Mouse (Mus musculus): ENCODE results near the gene Garnl3.
A peak's percentile ranks its signal among the peaks of the same experiment; 100 is the strongest.
"Not testable (repeated sequence)": the region's sequence is repeated elsewhere in the genome, so short reads cannot be mapped to it uniquely, and the experiment has no call there.

Garnl3 gene

DNA sequence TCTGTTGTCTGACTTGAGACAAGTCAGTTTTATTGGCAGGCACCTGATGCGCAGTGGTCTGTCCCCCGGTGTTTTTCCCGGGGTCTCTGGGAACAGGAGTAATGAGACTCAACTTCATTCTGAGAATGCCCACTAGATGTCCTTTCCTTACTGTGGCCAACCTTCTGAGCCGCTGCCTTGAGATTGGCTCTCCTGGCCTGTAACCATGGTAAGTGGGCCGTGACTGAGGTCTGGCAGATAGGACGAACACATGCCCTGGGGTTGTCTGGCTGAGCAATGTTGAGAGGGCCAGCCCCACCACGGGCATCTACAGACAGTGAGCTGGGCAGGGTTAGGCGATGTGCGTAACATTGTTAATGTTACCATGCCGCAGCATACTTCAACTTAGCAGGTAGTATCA lies 106.9 kb downstream of the Garnl3 start:
- no peak for DNase-seq (ENCODE audit: low spot score in 2 of 2)

GRCm38 (mm10) chr2:33022846-33023245 lies 108.6 kb downstream of the Garnl3 start:
- DNase-seq (ENCODE audit: low spot score in 2 of 2) = no peak

DNA sequence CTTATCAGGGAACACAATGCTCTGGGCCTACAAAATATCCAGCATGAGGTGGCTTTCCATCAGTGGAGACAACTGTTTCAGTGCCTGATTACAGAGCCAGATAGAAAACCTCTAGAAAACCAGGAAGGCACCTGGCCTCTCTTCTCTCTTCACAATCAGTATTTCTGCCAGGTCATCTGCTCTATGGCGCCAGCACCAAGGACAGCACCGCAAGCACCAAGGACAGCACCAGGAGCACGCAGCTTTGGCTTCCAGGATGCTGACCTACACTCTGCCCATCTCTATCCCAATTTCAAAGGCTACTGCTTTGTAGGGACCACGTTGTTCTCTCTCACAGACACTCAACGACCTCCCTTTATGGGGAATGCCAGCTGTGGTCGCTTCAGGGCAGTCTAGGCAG lies 113.4 kb downstream of the Garnl3 start:
- no peak for DNase-seq (ENCODE audit: low spot score in 2 of 2)

DNA sequence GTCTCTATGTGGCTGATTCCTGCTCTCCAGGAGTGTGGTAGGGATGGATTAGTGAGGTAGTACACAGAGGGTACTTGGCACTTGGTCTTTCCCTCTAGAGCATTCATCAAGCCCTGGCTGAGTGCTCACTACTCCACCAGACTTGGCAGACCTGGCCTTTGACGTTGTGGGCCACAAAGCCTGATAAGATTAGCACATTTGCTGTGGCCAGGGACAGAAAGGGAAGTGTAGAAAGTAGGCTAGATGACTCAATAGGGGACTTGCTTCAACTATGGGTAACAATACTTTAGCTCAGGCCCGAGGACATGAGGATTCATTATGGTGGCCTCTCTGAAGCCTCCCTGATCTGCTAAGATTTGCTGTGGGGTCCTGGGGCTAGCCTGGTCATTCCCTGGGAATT lies 114.3 kb downstream of the Garnl3 start:
- DNase-seq (ENCODE audit: low spot score in 2 of 2) = no peak

GRCm38 (mm10) chr2:33014877-33015276 lies 116.6 kb downstream of the Garnl3 start:
- DNase-seq (ENCODE audit: low spot score in 2 of 2) = no peak

- not testable (repeated sequence) for DNase-seq (ENCODE audit: low spot score in 2 of 2)
Observed at GRCm38 (mm10) chr2:33009055-33009454, 122.4 kb downstream of the Garnl3 start.

GRCm38 (mm10) chr2:33005041-33005440 lies 126.4 kb downstream of the Garnl3 start:
- no peak for DNase-seq (ENCODE audit: low spot score in 2 of 2)

- DNase-seq (ENCODE audit: low spot score in 2 of 2) = no peak
Observed at GRCm38 (mm10) chr2:33002144-33002543, 129.3 kb downstream of the Garnl3 start.

DNA sequence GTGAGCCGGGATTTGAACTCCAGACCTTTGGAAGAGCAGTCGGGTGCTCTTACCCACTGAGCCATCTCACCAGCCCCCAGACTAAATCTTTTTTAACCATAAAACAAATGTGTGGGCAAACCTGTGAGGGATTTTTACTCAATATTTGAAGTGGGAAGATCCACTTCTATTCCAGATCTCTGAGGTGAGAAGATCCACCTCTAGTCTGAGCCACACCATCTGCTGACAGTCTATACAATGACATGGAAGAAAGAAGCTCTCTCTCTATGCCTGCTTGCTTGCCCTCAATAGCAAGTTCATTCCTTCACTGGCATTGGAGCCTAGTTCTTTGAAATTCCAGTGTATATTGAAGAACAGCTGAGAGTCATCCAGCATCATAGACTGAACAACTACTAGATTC lies 131.7 kb downstream of the Garnl3 start:
- no peak for DNase-seq (ENCODE audit: low spot score in 2 of 2)

GRCm38 (mm10) chr2:32997792-32998191 lies 133.7 kb downstream of the Garnl3 start:
- no peak for DNase-seq (ENCODE audit: low spot score in 2 of 2)

- no peak for DNase-seq (ENCODE audit: low spot score in 2 of 2)
Observed at GRCm38 (mm10) chr2:32997081-32997480, 134.4 kb downstream of the Garnl3 start.

- DNase-seq (ENCODE audit: low spot score in 2 of 2) = no peak
Observed at GRCm38 (mm10) chr2:32992130-32992529, 139.3 kb downstream of the Garnl3 start.

- no peak for DNase-seq (ENCODE audit: low spot score in 2 of 2)
Observed at GRCm38 (mm10) chr2:32990167-32990832, 141.2 kb downstream of the Garnl3 start.

GRCm38 (mm10) chr2:32989376-32989775 lies 142.1 kb downstream of the Garnl3 start:
- DNase-seq (ENCODE audit: low spot score in 2 of 2) = no peak

GRCm38 (mm10) chr2:32985844-32986243 lies 145.6 kb downstream of the Garnl3 start:
- DNase-seq (ENCODE audit: low spot score in 2 of 2) = no peak

DNA sequence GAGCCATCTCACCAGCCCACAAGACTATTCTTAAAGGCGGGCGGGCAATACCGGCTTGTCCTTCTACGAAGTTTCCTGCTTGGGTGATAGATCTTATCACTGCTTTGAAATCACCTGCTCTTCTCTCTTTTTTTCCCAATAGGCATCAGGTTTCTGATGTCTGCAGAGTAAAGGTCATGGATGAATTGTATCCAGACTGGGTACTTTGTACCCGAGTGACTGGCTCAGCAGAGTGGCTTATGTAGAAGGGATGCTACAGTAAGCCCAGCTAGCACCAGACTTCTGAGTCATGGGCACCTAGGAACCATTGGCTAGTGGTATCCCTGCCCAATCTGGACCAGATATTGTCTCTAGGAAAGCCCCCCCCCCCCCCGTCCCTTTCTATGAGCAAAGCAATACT lies 147.8 kb downstream of the Garnl3 start:
- DNase-seq (ENCODE audit: low spot score in 2 of 2) = no peak

GRCm38 (mm10) chr2:32982700-32983099 lies 148.8 kb downstream of the Garnl3 start:
- no peak for DNase-seq (ENCODE audit: low spot score in 2 of 2)

DNA sequence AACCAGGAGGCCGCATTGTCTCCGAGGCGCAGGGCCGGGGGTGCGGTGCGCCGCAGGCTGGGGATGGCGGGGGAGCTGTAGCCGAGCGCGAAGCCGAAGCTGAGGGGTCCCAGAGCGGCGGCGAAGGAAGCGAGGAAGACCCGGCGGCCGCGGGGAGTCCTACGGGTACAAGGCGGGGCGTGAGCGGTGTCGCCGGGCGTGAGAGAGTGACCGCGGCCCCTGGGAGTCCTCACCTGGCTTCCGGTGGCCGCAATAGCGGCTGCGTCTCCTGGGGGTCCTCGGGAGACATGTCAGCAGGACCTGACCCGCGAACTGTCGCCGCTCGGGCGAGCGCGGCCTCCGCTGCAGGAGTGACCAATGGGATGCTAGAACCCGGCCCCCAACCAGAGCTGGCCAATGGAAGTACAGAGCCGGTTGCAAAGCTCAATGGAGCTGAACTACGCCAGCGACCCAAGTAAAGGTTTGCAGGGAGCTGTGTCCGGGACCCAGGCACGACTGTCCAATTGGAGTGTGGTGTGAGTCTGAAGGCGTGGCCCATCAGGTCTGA lies 149.7 kb downstream of the Garnl3 start, which contains the start of gene Slc2a8:
TSS of gene Slc2a8 (minus strand) at position 359 of the 547 bp plus-strand sequence.
- DNase-seq (ENCODE audit: low spot score in 2 of 2) = peak; percentile 88 to 91

DNA sequence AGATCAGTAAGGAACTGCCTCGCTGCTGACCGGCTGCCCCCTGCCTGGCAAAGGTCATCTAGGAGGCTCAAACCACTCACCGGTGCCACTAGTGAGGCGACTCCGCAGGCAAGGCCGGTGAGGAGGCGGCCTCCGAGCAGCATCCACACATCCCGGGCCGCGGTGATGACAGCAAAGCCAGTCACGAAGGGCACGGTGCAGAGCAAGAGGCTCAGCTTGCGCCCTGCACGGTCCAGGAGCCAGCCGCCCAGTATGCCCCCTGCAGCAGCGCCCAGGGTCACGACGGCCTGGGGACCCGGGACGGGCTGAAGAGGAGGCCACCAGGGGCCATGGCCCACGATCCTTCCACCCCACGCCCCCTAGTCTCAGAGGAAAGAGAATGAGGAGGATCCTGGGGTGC lies 150.2 kb downstream of the Garnl3 start:
- no peak for DNase-seq (ENCODE audit: low spot score in 2 of 2)

- no peak for DNase-seq (ENCODE audit: low spot score in 2 of 2)
Observed at GRCm38 (mm10) chr2:32979675-32980074, 151.8 kb downstream of the Garnl3 start.

DNA sequence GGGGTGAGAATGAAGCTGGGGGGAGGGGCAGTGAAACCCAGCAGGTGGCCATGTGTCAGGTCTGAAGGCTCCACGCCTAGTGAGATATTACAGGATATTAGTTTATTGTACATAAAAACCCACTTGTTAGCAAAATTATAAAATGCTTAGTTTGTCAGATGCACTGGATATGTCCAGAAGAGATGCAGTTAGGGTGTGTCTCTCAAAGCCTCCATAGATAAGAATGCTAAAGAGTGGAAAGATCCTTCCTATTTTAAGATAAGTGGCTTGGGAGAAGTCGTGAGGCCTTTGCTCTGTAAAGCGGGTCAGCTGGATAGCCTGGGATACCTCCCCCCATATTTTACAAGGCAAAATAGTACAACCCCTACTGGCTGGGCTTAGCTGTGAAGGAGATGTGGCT lies 152.8 kb downstream of the Garnl3 start:
- no peak for DNase-seq (ENCODE audit: low spot score in 2 of 2)

GRCm38 (mm10) chr2:32977114-32977513 lies 154.3 kb downstream of the Garnl3 start:
- DNase-seq (ENCODE audit: low spot score in 2 of 2) = no peak

DNA sequence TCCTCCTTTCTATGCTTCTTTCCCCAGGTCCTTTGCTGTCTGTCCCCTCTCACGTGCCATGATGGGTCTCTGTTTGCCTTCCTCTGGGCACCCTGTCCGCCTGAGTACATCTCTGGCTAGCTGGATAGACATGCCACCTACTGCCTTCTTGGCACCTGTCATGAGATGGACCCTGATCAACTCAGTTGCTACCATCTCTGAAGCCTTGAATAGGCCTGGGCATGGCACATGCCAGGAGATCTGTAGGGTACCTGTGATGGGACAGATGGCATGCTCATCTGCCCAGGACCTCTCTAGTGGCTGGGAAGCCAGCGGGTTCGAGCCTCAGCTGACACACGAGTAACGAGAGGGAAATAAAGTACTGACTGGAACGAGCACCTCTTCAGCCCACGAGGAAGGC lies 157.2 kb downstream of the Garnl3 start:
- no peak for DNase-seq (ENCODE audit: low spot score in 2 of 2)

GRCm38 (mm10) chr2:32971235-32971634 lies 160.2 kb downstream of the Garnl3 start:
- no peak for DNase-seq (ENCODE audit: low spot score in 2 of 2)

Data from frontal cortex, postnatal 10 days (tissue).